Mouse (Mus musculus) kidney, embryonic 14.5 days (tissue): ENCODE results near the gene Psmd9. TPM values are rescaled to one million over a fixed set of nuclear protein-coding genes. Genes with fewer than 3 reads are reported as not detected.
"Not testable (repeated sequence)": the region's sequence is repeated elsewhere in the genome, so short reads cannot be mapped to it uniquely, and the experiment has no call there.

Experiments used
- ATAC-seq: fragments of 200-750 bp; cut with Nextera tagmentation; 2 replicates; pipeline ENCODE4 v1.8.0; 2017; ENCODE audit warnings: moderate number of reproducible peaks, mild to moderate bottlenecking, moderate TSS enrichment, moderate library complexity; ENCODE audit not compliant: low FRiP score, low TSS enrichment
- H3K27ac ChIP-seq: fragments of 300-500 bp; sonication (generic); 2 replicates; pipeline ENCODE4 v1.5.1; 2014; ENCODE audit warnings: low read depth, mild to moderate bottlenecking, low read length, moderate library complexity, mixed read lengths
- H3K27me3 ChIP-seq: fragments of 300-500 bp; sonication (generic); 2 replicates; pipeline ENCODE4 v1.6.1; 2014; ENCODE audit warnings: mild to moderate bottlenecking, low read length; ENCODE audit not compliant: control insufficient read depth, insufficient read depth
- H3K36me3 ChIP-seq: fragments of 300-500 bp; sonication (generic); 2 replicates; pipeline ENCODE4 v1.6.1; 2014; ENCODE audit warnings: low read length, mixed read lengths; ENCODE audit not compliant: control insufficient read depth, insufficient read depth
- H3K4me1 ChIP-seq: fragments of 300-500 bp; sonication (generic); 2 replicates; pipeline ENCODE4 v1.6.1; 2014; ENCODE audit warnings: low read length, mixed read lengths; ENCODE audit not compliant: control insufficient read depth, insufficient read depth
- H3K4me2 ChIP-seq: fragments of 300-500 bp; sonication (generic); replicated peaks from 2 replicates; pipeline ENCODE4 v1.6.1; 2014; ENCODE audit warnings: low read depth, mild to moderate bottlenecking, low read length
- H3K4me3 ChIP-seq: fragments of 300-500 bp; sonication (generic); 2 replicates; pipeline ENCODE4 v1.5.1; 2014; ENCODE audit warnings: mild to moderate bottlenecking, low read length
- H3K9ac ChIP-seq: fragments of 300-500 bp; sonication (generic); 2 replicates; pipeline ENCODE4 v1.6.1; 2014; ENCODE audit warnings: low read depth, mild to moderate bottlenecking, low read length, moderate library complexity
- H3K9me3 ChIP-seq: fragments of 300-500 bp; sonication (generic); 2 replicates; pipeline ENCODE4 v1.6.1; 2016; ENCODE audit warnings: low read length; ENCODE audit not compliant: control insufficient read depth
- WGBS: fragments of 180-500 bp; shearing (Covaris S2); extraction: QIAGEN DNeasy Blood & Tissue Kit; methylation state at CpG from one replicate; pipeline ENCODE4 v1.1.7; 2014; 5-methylcytosine and 5-hydroxymethylcytosine counted together
- polyA plus RNA-seq: library from polyadenylated mRNA; unstranded; fragments of >200 nt; fragmentation: Nextera tagmentation; extraction: Ambion mirVana; gene quantifications from 2 replicates; pipeline ENCODE4 v1.2.1, GENCODE M21; 2014

Psmd9 gene
- polyA plus RNA-seq, 1 experiment from 2014 or later, result 73.9 TPM

DNA sequence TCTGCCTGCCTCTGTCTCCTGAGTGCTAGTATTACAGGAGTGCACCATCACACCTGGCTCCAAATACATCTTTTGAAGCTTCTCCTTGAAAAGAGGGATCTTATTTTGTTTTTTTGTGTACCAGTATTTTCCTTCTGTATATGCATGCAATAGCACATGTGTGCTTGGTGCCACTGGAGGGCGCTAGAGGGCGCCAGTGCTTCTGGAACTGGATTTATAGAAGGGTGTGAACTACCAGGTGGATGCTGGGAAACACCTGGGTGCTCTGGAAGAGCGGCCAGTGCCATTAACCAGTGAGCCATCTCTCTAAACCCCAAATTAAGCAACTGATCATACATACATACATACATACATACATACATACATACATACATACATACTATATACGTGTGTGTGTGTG lies 33.6 kb downstream of the Psmd9 start:
- ATAC-seq, H3K4me3 ChIP-seq, H3K4me1 ChIP-seq, H3K27ac ChIP-seq, H3K9me3 ChIP-seq, H3K36me3 ChIP-seq, H3K9ac ChIP-seq, H3K27me3 ChIP-seq, H3K4me2 ChIP-seq: not testable (repeated sequence)
- 62% methylated on average over 3 of the region's 4 CpGs for WGBS

DNA sequence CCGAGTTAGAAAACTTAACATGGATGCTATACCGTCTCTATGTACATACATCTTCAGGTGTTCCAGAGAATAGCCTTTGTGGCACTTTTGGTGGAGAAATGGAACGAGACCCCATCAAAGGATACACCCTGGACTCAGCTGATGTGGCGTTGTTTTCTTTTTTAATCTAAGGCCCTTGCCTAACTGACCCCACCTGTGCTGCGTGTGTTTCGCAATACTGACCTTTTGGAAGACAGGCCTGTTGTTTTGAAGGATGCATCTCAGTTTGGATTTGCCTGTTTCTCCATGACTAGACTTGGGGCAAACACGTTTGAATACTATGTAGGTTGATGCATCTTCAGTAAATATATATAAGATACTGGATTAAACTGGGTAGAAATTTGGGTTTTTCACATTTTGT lies 34.4 kb downstream of the Psmd9 start:
- H3K27ac ChIP-seq, ATAC-seq, H3K4me2 ChIP-seq, H3K9ac ChIP-seq, H3K4me1 ChIP-seq, H3K9me3 ChIP-seq, H3K4me3 ChIP-seq, H3K36me3 ChIP-seq, H3K27me3 ChIP-seq: not testable (repeated sequence)
- WGBS, result 90% methylated on average over 7 of the region's 7 CpGs

DNA sequence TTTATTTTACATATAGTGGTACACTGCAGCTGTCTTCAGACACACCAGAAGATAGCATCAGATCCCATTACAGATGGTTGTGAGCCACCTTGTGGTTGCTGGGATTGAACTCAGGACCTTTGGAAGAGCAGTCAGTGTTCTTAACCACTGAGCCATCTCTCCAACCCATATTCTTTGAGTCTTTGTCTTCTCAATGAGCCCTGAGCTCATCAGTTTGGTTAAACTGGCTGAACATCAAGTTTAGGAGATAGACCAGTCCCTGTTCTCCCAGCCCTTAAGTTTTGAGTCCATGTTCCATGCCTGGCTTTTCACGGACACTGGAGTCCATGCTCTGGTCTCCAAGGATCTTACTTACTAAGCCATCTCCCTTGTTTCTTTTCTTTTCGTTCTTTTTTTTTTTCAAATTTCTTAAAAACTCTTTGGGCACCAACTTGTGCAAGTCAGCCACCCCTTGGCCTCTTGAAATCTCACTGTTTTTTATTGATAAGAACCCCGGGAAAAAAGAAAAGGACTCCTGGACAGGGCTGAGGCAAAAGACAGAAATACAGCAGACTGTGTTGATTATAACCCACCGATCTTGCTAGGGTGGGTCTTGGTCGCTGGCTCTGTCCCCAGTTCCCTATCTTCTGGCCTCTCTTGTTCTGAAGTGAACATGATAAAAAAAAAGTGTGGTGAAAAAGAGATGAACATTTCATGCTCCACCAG lies 53.3 kb downstream of the Psmd9 start:
- not testable (repeated sequence) for H3K27ac ChIP-seq, H3K4me2 ChIP-seq, H3K4me1 ChIP-seq, ATAC-seq, H3K36me3 ChIP-seq, H3K9me3 ChIP-seq, H3K27me3 ChIP-seq, H3K9ac ChIP-seq, H3K4me3 ChIP-seq
- WGBS, result 74% methylated on average over 3 of the region's 5 CpGs

DNA sequence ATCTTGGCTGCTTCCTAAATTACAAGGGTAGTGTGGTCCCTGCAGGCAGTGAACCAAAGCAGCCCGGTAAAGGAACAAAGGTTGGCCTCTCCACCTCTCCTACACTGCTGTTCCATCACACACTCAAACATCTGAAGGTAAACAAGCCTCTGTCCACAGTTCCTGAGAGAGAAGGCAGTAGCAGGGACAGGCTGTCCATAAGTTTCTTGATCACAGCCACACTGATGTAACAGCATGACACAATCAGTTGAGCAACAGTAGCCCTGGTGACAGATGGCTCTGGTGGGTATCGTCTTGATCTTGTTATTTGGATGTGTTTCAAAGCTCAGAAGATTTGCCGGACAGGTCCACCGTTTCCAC lies 53.8 kb downstream of the Psmd9 start:
- no peak for ATAC-seq
- no peaks in the 10 kb centered on the region for H3K36me3 ChIP-seq

DNA sequence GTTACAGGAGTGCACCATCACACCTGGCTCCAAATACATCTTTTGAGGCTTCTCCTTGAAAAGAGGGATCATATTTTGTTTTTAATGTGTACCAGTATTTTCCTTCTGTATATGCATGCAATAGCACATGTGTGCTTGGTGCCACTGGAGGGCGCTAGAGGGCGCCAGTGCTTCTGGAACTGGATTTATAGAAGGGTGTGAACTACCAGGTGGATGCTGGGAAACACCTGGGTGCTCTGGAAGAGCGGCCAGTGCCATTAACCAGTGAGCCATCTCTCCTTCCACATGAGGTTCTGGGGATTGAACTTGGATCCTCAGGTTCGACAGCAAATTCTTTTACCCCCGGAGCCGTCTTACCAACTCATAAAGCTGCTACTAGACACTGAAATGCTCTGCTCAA lies 54.6 kb downstream of the Psmd9 start:
- H3K4me1 ChIP-seq, H3K4me2 ChIP-seq, H3K36me3 ChIP-seq, H3K9me3 ChIP-seq, H3K9ac ChIP-seq, H3K27me3 ChIP-seq, ATAC-seq, H3K27ac ChIP-seq, H3K4me3 ChIP-seq: not testable (repeated sequence)
- WGBS, result 59% methylated on average over 6 of the region's 6 CpGs

More for the DNA sequence above, 53.8 kb downstream of the Psmd9 start:
- WGBS, result 60% methylated on average over 4 of the region's 4 CpGs
- Histone ChIP-seq H3K4me3 (no peak overlapping the region), H3K27ac (no peak overlapping the region), H3K9ac (no peak overlapping the region), H3K27me3 (no peaks in the 10 kb centered on the region), H3K4me2 (no peak overlapping the region), H3K4me1 (no peaks in the 10 kb centered on the region), H3K9me3 (no peaks in the 10 kb centered on the region)

DNA sequence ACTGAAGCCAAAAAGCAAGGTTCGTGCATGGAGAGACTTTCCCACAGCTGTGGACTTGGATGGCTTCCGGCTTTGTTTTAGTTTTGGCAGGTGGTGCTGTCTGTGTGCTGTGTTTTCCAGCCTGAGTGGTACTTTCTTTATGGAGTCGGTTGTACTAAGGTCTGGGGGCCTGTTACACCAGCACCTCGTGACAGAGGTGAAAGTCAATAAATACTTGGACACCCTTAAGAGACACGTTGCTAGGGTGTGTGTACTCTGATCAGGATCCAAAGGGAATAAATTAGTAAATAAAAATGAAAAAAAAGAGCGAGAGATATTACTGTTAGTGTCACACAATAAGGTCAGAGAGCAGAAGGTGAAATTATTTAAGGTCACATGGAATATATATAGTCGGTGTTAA lies 57.6 kb downstream of the Psmd9 start:
- 90% methylated on average over 7 of the region's 7 CpGs for WGBS
- H3K4me3 ChIP-seq, result no peak overlapping the region

DNA sequence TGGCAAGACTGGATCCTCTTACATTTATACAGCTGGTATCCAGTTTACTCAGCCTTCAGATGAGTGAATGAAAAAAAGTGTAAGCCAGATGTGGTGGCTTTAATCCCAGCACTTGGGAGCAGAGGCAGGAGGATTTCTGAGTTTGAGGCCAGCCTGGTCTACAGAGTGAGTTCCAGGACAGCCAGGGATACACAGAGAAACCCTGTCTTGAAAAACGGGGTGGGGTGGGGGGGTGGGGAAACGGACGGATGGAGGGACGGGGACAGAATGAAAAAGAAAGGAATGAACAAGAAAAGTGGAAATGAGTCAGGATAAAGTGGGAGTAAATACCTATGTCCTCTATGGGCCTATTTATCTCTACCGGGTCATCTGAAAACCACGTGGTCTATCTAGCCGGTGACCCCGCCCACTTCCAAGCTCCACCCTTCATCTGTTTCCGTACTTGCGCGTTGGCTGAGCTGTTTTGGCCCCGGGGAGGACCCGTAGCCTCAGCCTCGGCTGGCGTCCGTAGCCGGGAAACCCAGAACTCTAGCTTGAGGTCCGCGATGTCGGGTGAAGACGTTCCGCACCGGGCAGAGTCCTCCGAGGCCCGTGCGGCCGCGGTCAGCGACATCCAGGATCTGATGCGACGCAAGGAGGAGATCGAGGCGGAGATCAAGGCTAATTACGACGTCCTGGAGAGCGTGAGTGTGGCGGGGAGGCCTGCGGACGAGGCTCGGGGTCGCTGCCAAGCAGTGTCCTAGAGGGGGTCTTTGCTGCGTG lies 58.7 kb downstream of the Psmd9 start:
- Histone ChIP-seq H3K9me3 (no peaks in the 10 kb centered on the region), H3K27ac (no peak overlapping the region), H3K9ac (peak overlapping the region; percentile 77), H3K4me1 (peaks cover 5% of the 10 kb centered on the region), H3K4me2 (peak overlapping the region; percentile 66), H3K4me3 (peak overlapping the region; percentile 68), H3K27me3 (no peaks in the 10 kb centered on the region), H3K36me3 (no peaks in the 10 kb centered on the region; the same call in 1 of the 2 replicates)
- ATAC-seq, result peak; percentile 89
- 3% methylated on average over 42 of the region's 42 CpGs for WGBS

More for the DNA sequence above, 57.6 kb downstream of the Psmd9 start:
- H3K4me1 ChIP-seq, result peaks cover 5% of the 10 kb centered on the region
- H3K27ac ChIP-seq, result no peak overlapping the region
- no peaks in the 10 kb centered on the region; the same call in 1 of the 2 replicates for H3K36me3 ChIP-seq
- no peak for ATAC-seq
- no peak overlapping the region for H3K9ac ChIP-seq
- no peak overlapping the region for H3K4me2 ChIP-seq
- no peaks in the 10 kb centered on the region for H3K27me3 ChIP-seq
- H3K9me3 ChIP-seq, result no peaks in the 10 kb centered on the region

DNA sequence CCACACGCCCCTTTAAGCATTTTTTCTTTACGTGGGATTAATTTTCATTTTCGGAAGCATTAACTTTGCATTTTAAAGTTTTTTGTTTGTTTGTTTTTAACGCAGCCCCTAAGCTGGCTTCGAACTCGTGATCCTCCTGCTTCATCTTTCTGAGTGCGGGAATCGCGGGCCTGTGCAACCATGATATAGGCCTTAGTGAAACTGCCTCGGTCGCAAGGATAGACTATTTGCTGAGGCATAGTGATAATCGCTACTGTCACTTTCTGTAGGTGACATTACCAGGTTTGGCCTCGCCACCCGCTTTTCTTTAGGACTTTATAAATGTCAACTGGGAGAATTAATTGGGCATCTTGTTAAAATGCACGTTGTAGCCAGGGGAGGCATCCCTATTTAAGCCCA lies 59.3 kb downstream of the Psmd9 start:
- Histone ChIP-seq H3K9me3 (no peaks in the 10 kb centered on the region), H3K27me3 (no peaks in the 10 kb centered on the region), H3K4me3 (peak overlapping the region; percentile 68), H3K27ac (no peak overlapping the region), H3K36me3 (no peaks in the 10 kb centered on the region; the same call in 1 of the 2 replicates), H3K4me1 (peaks cover 5% of the 10 kb centered on the region), H3K9ac (peak overlapping the region; percentile 77), H3K4me2 (peak overlapping the region; percentile 66)
- 8% methylated on average over 15 of the region's 15 CpGs for WGBS
- ATAC-seq, result no peak

DNA sequence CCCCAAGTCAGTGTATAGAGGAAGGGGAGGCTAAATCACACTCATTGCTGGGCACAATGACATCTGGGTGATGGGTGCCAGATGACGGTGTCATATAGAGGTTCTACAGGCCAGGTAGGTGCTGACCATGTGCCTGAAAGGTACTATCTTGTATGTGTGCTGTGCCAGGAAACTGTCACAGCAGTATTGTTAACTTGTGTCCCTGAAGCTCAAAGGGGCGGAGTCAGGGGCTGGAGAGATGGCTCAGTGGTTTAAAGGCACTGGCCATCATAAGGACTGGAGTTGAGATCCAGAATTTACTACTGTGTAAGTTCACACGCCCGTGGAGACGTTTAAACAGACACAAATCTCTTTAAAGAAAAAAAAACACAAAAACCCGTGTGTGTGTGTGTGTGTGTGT lies 60.1 kb downstream of the Psmd9 start:
- Histone ChIP-seq H3K27ac (no peak overlapping the region), H3K9me3 (no peaks in the 10 kb centered on the region), H3K36me3 (no peaks in the 10 kb centered on the region; the same call in 1 of the 2 replicates), H3K4me3 (no peak overlapping the region), H3K27me3 (no peaks in the 10 kb centered on the region), H3K9ac (no peak overlapping the region; the same call in 1 of the 2 replicates), H3K4me1 (peaks cover 5% of the 10 kb centered on the region), H3K4me2 (0 out of 2 replicates have a peak overlapping the region, but pooled peaks have one; percentile 16)
- ATAC-seq, result no peak; the same call in 1 of the 2 replicates
- WGBS, result 77% methylated on average over 6 of the region's 6 CpGs
